Mouse (Mus musculus) spleen, adult 12 weeks (tissue): ENCODE measurements around the gene Gsg1.

Experiments used
- DNase-seq: peaks from one replicate; pipeline ENCODE4 v3.0.0; 2022; ENCODE audit warnings: low spot score

The Gsg1 gene

DNA sequence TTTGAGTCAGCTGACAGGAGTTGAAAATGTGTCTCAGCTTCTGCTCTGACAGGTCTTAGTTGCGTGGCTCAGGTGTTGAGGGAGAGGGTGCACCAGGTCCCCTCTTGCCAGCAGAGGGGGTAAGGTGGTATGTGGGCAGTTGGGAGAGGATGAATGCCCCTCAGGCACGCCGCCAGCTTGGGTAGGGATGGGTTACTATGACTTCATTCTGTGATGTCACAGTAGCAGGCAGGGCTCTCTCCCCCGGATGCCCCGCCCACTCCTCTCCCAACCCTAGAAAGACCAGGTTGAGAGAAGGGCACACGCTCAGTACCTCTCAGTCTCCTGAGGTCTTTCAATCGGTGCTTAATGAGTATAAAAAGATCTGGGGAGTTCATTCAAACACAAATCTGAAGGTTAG is at the start of gene Gsg1:
TSS of gene Gsg1 (minus strand) at position 199 of the 400 bp plus-strand sequence.
- DNase-seq: no peak

DNA sequence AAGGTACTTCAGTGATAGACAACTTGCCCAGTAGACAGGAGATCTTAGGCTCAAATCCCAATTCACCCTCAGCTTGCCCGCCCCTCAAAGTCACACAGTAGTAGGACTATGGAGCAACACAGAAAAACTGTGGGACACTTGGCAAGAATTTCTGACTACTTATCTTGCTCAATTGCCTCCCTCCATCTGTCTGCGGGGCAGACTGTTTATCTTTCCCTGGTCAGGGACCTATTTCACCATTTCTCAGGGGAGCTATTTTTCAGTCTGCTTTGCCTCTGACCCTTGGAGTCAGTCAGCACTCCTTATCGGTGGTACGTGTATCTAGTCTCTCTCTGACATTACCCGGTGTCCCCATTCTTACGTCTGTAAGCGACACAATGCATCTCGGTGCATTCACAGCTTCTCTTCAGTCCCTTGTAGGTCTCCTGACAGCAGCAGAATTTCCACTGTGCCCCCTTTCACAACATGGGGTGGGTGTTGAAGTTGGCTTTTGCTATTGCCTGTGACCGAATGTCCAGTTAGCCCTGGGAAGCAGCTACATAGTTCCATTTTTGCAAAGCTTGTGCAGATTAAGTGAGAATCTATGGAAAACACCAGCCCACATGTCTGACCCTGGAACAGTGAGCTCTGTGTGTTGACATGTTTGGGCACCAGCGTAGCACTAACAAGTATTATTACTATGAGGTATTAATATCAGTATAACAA is 48.4 kb upstream of the Gsg1 start:
- DNase-seq: no peak

DNA sequence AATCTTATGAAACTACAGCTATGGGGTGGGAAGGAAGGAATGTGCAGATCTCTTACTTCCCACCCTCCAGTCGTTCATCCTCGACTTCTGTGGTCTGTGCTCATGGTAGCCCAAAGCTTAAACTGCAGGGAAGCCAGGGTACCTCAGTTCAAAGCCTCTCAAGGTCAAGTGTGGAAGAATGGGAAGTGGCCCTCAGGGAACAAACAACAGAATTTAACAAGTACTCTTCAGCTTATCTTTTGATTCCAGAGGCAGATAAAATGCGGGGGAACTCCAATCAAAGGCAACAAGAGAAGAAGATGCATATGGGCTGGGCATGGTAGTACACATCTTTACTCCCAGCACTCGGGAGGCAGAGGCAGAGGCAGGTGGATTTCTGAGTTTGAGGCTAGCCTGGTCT is 46.3 kb upstream of the Gsg1 start:
- DNase-seq: no peak

DNA sequence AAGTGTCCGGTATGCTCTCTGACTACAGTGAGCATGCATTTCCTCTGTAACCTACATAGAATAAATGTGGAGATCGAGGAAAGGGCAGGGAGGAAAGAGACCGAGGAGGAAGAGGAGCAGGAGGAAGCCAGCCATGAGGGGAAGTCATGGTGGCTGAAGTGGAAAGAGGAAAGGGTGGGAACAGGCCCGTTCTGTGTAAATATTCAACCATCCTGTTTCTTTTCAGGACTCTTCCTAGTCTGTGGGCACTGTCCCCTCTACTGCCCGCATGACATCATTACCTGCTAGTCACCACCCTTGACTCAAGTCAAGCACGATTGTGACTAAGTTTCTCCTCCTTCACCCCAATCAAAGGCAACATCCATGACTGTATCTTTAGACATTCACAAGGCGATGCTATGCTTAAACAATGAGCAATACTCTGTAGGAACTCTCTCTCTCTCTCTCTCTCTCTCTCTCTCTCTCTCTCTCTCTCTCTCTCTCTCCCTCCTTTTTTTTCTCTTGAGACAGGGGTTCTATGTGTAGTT is 44.9 kb upstream of the Gsg1 start:
- no peak for DNase-seq

DNA sequence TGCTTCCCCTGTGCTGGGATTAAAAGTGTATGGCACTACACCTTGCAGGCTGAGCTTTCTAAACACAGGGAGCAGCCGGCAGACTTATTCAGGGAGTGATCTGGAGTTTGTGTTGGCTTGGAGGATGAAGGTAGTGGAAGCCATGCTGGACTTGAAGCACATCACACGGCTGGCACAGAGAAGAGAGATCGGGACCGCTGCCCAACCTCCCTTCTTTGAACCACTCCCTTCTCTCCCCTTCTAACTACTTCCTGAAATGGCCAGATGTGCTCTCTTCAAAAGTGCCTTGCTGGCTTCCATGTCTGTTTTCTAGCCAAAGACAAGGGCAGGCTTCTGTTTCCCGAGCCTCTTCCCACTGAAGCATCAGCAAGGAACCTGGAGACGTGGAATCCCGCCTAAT is 43.4 kb upstream of the Gsg1 start:
- no peak for DNase-seq

DNA sequence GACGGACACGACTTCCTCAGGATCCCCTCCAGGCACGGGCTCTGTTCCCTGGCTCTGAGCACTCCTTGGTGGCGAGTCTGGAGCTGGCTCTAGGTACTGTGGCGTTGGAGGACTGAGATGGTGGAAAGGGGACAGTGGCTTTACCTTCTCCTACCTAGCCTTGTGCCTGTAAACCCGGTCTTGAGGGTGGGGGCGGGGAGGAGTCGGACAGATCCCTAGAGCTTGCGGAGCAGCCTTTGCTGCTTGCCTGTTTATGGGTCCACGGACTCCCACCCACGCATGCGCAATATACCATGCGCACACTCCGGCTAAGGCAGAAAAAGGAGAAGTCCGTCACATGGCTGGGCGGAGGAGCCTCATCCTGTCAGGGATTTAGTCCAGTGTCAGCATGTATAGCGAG is 42.1 kb upstream of the Gsg1 start:
- DNase-seq: no peak

DNA sequence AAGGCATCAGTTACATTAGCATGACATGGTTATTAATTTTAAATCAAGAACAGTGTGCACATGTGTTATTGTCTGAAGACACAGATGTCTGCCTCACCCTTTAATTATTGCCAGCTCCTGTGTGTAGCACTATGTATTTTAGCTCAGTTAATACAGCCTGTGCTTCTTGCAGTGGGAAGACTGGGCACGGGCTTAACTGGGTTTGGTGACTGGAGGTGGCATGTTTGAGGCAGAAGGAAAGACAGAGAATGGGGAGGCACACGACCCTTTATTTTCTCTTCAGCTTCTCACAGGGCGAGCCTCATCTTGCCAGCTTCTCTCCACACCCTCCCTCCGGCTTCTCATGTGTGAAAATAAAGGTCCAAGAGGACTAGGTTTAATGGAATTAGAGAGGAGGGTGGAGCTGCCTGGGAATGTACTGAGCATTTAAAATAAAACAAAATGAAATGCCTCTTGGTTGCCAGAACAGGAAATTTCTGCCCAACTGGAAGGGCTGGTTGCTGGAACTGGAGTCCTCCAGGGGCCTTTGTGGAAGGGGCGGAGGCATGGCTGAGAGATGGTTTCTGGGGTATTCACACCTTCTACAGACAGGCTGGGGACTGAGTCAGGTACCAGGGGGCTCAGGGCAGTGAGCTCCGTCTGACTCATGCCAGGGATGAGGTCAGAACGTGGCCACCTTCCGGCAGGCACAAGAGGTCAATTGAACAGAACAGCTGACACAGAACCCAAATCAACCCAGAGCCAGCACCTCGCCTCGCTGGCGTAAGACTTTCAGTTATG is 41.1 kb upstream of the Gsg1 start:
- no peak for DNase-seq

DNA sequence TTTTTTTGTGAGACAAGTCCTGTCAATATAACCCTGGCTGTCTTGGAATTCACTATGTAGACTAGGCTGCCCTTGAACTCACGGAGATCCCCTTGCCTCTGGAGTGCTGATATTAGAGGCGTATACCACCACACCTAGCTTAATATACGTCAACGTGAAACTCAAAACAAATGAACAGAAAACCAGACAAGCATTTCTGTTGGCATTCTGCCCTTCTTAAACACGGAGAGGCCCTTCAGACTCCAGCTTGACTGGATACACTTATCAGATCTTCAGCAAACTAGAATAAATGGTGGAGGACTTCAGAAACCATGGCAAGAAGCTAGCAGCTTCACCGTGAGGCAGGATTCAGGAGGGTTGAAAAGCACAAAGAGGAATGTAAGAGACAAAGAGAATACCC is 40.0 kb upstream of the Gsg1 start:
- DNase-seq: no peak

DNA sequence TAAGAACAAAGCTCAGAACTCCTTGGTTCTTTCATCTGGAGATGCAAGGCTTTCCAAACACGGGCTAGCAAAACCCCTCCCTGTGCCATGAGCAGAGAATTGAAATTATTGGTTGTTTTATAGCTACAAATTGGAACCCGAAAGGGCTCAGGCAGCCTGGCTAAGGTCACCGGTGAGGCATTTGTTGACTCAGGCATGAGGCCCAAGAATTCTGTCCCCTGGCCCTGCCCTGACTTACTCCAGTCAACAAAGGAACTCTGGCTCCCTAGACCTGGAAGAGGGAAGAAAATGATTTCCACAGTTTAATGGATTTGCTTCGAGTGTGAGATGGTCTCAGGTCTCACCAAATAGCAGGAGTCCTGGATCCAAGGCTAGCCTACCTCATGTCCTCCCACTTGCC is 38.2 kb upstream of the Gsg1 start:
- DNase-seq: no peak

DNA sequence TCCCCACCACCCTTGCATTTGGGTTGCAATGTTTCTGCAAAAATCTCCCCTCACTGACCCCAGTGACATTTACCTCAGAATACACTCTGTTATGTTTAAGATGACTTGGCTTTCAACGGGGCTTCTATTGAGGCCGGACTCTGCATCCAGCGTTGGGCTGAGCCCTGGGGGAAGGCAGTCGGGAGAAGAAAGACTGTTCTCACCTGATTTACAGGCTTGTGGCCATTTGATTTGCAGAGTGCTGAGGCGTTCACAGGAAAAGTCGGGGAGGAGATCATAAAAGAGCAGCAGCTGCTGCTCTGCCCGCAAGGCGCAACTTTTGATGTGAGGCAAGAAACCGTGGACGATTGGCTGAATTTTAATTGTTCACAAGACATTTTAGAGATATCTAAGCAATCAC is 25.7 kb upstream of the Gsg1 start:
- DNase-seq: no peak

DNA sequence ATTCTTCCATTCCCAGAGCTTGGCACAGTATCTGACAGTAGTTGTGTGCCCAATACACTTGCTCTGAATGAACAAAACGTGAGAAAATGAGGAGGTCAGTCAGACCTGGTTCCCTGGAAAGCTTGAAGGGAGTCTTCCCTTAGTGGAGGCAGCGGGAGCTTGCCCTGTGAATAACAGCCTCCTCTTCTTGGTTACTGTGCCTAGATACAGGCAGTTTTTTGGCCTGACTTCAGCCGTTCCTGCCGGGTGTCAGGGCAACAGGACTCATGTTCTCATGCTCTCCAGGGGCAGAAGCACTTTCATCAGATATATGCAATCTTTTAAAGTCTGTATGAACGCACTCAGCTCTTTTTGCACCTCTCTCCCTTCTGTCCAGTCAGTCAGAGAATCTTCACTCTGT is 25.1 kb upstream of the Gsg1 start:
- DNase-seq: no peak

DNA sequence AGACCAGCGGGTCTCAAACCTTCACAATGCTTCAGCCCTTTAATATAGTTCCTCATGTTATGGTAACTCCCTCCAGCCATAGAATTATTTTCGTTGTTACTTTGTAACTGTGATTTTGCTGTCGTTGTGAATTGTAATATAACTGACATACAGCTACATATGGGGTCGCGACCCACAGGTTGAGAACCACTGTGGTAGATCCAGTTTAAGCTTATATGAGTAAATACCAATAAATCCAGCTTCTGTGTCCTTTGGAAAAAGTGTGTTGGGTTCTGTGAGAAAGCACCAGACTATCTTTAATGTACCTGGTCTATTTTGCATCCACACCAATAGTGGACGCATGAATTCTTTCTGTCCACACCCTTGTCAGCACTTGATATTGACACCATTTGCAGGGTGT is 24.2 kb upstream of the Gsg1 start:
- DNase-seq: no peak

DNA sequence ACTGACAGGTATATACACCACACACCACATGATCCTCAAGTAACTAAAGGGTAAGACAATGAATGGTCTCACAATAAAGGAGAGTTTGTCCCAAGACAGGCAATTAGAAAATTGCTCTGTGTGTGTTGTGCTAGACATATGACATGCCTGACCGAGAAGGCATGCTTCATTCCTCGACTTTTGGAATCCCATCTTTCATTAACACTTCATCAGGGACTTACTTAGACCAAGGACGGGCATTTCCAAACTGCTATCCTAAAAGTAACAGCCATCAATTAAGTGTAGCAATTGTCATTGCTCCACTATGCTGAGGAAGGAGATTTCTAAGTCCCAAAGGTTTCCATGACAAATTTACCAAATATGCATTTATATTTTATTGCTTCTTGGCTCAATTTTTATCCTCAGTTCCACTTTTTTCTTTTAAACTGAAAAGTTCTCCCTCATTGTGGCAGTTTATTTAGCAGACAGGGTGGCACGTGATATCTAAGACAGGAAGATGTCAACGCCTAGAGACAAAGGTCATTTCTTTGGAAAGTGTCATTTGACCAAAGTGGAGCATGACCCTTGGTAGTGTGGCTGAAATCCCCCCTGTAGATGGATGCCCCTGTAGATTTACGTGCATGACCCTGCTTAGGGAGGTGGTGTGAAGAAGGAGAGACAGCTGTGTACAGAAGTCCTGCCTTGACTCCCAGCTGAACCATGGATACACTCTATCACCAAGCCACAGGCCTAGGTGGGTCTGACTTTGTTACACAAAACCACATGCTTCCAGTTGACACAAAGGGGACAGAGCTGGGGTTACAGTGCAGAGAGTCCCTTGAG is 22.5 kb upstream of the Gsg1 start:
- DNase-seq: no peak

DNA sequence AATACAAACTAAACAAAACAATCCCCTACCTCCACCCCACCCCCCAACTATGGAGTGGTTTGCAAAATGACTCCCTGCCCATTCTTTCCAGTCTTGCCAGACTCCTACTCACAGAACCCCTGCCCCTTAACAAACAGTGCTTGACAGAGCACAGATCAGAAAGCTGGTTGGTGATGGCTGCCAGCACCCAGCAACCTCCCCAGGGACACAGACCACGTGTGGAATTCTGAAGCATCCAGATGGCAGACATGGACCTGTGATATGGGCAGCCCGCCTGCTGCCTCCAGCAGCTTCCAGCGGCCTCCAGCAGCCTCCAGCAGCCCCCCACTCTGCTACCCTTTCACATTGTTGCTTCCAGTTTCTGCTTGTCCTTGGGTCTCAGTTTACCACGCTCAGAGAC is 21.1 kb upstream of the Gsg1 start:
- DNase-seq: no peak

DNA sequence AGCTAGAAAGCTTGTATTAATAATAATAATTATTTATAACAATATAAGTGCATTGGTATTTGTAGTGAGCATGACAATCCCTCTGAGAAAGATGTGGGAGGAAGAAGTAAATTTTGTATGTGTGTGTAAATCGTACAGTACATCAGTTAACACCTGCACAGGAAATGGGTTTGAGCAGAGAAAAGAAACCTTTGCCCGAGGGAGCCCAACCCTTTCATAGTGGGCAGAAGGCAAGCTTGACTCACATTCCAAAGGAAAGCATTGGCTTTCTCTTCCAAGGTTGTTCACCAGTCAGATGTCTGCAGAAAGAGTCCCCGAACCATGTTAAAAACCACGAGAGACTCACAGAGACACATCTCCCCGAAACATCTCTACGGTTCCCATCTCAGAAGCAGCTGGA is 18.9 kb upstream of the Gsg1 start:
- DNase-seq: no peak

DNA sequence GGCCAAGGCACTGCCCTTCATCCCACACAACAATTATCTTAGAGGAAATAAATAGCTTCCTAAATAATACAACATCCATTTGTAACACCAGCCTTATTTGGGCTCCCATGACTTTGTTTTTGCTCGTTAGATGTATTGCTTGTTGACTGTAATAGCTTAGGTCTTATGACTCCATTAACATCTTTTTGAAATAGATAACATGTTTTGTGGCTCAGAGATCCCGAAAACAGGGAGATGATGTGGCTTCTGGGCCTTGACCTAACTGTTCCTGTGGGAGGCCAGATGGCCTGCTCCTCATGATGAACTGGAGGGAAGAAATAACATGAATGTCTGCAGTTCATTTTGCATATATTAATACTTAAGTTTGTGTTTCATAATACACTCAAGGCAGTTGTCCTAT is 17.6 kb upstream of the Gsg1 start:
- no peak for DNase-seq

DNA sequence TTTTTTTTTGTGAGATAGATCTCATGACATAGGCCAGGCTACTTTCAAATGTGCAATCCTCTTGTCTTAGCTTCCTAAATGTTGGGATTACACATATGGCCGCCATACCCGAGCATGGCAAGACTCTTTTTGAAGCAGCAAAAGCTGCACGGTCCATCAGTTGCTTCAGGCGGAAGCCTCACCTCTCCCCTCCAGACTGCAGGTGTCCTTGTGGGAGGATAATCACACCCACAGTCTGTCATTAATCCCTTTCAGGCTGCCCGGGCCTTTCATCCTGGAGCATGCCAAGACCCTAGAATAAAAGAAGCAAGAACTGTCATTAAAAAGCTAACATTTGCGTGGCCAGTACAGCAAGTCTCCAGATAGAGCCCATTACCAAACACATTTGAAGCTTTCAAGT is 15.5 kb upstream of the Gsg1 start:
- no peak for DNase-seq

DNA sequence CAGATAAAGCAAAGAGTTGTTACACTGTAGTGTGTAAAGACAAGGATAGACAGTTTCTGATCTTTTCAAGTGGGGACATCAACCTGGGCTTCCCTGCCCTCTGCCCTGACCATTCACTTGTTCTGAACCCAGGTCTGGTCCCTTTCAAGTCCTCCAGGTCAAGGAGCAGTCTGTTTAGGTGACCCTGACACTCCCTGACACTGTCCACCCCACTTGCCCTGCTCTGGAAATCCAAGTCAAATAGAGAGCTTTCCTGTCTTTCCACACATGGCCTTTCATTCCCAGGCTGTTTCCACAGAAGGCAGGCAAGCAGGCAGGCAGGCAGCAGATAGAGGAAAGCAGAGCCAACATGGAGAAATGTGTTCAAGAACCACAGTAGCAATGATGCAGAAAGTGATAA is 14.2 kb upstream of the Gsg1 start:
- DNase-seq: no peak

DNA sequence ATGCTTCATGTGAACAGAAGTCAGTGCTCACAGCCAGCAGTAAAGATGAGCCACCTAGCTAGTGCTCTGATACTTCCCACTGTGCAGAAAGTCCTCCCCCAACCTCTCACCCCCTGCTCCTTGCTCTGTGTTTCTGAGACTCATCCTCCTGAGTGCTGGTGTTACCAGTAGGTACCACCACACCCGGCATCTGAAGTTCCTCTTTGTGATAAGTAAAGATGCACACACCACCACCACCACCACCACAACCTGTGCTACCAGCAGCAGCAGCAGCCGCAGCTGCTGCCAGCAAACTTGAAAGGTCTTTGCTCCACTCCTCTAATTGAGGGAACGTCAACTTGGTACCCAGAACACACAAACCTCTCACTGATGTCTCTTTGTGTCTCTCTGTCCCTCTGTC is 13.1 kb upstream of the Gsg1 start:
- DNase-seq: no peak

DNA sequence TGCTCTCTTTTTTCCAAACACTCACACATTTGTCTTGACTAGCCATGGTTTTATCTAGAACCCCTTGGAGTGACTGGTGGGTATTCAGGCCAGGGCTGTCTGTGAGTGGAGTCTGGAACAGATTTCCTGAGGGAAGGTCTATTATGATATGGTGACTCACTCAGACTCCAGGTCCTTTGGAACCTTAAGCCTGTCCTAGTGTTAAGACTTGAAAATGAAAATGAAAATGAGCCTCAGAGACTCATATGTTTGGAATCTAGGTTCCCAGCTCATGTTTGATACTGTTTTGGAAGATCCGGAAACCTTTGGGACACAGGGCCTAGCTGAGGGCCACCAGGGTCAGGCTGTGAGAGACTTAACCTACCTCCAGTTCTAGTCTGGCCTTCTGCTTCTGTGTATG is 11.9 kb upstream of the Gsg1 start:
- no peak for DNase-seq

DNA sequence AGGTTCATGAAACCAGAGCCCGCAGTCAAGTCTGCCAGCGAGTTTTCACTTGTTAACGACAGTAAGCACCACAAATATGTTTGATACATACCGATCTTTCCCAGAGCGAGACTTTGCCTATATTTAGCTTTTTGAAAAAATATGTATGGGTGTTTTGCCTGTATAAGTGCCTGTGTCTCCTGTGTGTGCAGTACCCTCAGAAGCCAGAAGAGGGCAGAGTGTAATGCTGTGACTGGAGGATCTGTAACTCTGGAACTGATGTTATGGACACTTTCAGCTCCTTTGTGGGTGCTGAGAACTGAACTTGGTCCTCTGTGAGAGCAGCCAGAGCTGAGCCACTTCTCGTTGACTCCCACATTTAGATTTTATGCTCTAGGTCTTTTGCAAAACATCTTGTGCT is 10.0 kb upstream of the Gsg1 start:
- DNase-seq: no peak

DNA sequence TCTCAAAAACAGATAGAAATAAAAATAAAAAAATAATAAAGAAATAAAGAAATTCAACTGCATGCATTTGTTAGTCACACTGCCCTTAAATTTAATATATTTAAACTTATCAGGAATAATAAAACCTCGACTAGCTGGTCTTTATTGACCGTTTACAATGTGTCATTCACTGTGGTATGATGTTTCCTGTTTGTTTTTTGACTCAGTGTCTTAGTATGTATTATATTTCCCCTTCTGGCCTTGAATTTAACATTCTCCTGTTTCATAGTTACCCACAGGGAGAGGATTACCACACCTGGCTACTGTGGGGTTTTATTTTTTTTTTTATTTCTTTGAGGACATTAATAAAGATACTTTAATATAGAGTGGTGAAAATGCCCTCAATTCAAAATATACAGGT is 8.4 kb upstream of the Gsg1 start:
- no peak for DNase-seq

DNA sequence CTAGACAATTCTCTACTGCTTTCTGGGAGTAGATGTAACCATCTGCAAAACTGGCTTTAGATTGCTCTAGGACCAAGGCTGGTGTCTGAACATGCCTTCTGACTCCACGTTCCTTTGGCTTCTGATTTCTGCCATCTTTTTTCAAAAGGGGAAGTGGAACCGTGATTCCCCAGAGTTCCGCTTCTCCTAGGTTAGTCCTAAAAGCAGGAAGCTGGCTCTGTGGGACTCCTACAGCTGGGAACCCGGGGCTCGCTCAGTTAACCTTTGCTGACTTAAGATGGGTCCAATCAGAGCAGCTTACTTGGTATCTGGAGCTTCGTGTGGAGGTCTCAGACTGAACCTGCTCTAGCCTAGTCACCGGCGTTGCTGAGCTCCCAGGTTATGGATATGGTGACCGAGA is 7.0 kb upstream of the Gsg1 start:
- DNase-seq: no peak
